Mouse (Mus musculus): ENCODE measurements around the gene Scn1b. TPM values are rescaled to one million over a fixed set of nuclear protein-coding genes. Genes with fewer than 3 reads are reported as not detected.

The Scn1b gene
- polyA plus RNA-seq, 1 experiment from 2014 or later = 1.8 TPM

DNA sequence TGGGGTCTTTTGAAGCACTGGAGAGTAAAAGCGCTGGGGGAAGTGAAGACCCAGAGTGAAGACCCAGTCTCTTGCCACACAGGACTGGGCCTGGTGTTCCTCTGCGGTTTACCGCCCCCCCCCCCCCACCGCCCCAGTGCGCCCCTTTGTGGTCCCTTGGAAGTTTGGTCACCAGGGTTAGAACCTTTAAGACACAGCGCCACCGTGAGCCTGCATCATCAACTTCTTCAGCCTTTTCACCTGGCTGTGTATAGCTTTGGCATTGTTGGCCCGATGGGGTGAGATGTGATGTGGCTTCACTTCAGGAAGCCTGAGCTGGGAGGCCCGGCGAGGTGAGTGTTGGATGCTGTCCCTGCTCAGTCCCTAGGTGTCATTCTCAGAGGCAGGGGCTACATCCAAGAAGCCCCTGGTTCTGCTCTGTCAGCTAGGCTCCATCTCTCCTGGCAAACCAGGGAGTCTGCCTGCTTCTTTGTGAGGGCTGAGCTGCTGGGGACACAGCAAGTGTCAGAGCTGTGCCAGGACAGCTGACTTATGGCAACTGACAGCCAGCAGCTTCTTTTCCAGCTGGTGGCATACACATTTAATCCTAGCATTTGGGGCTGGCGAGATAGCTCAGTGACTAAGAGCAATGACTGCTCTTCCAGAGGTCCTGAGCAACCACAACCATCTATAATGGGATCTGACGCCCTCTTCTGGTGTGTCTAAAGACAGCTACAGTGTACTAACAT lies 31.9 kb downstream of the Scn1b start:
- Histone ChIP-seq H3K9me3 (0 out of 2 replicates have a peak, but pooled peaks cover 4% of the 10 kb centered on the region), H3K4me1 (0 out of 2 replicates have a peak, but pooled peaks cover 2% of the 10 kb centered on the region), H3K4me2 (replicated peaks) (no peak overlapping the region), H3K27ac (replicated peaks) (no peak overlapping the region), H3K9ac (replicated peaks) (no peak overlapping the region), H3K27me3 (no peaks in the 10 kb centered on the region), H3K36me3 (no peaks in the 10 kb centered on the region), H3K4me3 (no peak overlapping the region)
- WGBS = 26% methylated on average over 12 of the region's 12 CpGs
- ATAC-seq (ENCODE audit: low FRiP score, low read depth) = no peak

DNA sequence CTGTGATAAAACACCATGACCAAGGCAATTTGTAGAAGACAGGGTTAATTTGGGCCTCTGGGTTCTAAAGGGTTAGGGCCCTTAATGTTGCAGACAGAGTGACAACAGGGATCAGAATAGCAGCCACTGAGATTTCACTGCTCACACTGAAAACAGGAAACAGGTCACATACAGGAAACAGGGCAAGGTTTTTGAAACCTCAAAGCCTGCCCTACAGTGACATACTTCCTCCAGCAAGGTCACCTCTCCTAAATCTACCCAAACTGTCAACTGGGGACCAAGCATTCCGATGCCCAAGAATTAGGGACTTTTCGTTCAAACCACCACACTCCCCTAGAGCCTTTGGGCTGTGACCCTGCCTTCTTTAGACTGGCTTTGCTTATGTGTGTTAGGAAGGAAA lies 37.1 kb downstream of the Scn1b start:
- H3K4me3 ChIP-seq = no peak overlapping the region
- H3K27me3 ChIP-seq = no peaks in the 10 kb centered on the region
- 85% methylated on average over 2 of the region's 2 CpGs for WGBS
- no peaks in the 10 kb centered on the region for H3K36me3 ChIP-seq
- H3K9ac ChIP-seq (replicated peaks) = no peak overlapping the region
- ATAC-seq (ENCODE audit: low FRiP score, low read depth) = no peak
- H3K4me2 ChIP-seq (replicated peaks) = no peak overlapping the region
- no peak overlapping the region for H3K27ac ChIP-seq (replicated peaks)
- peaks cover 6% of the 10 kb centered on the region for H3K4me1 ChIP-seq
- 0 out of 2 replicates have a peak, but pooled peaks cover 2% of the 10 kb centered on the region for H3K9me3 ChIP-seq

DNA sequence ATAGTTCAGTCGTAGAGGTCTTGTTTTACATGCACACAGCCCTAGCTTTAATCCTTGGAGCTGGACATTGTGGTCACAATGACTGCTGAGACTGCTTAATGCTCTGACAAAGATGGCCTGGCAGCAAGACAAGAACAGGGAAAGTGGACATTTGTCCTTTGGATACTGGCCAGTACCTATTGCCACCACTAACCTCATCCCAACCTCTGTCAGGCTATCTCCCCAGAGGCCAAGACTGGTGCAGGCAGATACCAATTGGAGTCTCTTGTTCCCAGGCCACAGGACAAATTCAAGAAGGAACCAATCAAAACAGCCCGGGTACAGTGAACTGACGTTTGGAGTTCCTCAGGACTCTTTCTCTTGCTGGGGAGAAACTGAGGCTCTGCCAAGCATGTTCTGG lies 38.6 kb downstream of the Scn1b start:
- 75% methylated on average over 3 of the region's 3 CpGs for WGBS

DNA sequence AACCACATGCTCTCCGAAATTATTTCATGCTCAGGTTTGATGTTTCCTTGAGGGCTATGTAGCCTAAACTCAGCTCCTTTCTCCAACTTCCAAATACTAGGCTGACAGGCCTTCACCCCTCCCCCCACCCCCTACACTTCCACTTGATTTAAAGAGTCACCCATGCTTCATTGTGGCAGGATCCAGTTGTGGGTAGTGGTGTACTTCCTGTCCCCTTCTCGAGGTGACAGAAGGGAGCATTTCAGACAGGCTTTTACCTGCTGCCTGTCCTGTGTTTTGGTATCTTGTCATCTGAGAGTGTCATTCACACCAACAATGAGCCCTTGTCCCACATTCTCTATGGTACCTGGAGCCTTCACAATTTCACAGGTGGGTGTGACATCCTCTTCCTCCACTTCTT lies 39.5 kb downstream of the Scn1b start:
- H3K27me3 ChIP-seq = no peaks in the 10 kb centered on the region
- 0 out of 2 replicates have a peak, but pooled peaks cover 2% of the 10 kb centered on the region for H3K9me3 ChIP-seq
- H3K36me3 ChIP-seq = no peaks in the 10 kb centered on the region
- H3K4me2 ChIP-seq (replicated peaks) = no peak overlapping the region
- no peak overlapping the region for H3K4me3 ChIP-seq
- WGBS = 89% methylated on average over 2 of the region's 2 CpGs
- H3K27ac ChIP-seq (replicated peaks) = no peak overlapping the region
- peaks cover 9% of the 10 kb centered on the region for H3K4me1 ChIP-seq
- H3K9ac ChIP-seq (replicated peaks) = no peak overlapping the region
- no peak for ATAC-seq (ENCODE audit: low FRiP score, low read depth)

More for the DNA sequence above, 38.6 kb downstream of the Scn1b start:
- Histone ChIP-seq H3K9ac (replicated peaks) (no peak overlapping the region), H3K9me3 (0 out of 2 replicates have a peak, but pooled peaks cover 2% of the 10 kb centered on the region), H3K4me2 (replicated peaks) (no peak overlapping the region), H3K4me3 (no peak overlapping the region), H3K36me3 (no peaks in the 10 kb centered on the region), H3K27ac (replicated peaks) (no peak overlapping the region), H3K27me3 (no peaks in the 10 kb centered on the region), H3K4me1 (peaks cover 9% of the 10 kb centered on the region)
- no peak for ATAC-seq (ENCODE audit: low FRiP score, low read depth)

DNA sequence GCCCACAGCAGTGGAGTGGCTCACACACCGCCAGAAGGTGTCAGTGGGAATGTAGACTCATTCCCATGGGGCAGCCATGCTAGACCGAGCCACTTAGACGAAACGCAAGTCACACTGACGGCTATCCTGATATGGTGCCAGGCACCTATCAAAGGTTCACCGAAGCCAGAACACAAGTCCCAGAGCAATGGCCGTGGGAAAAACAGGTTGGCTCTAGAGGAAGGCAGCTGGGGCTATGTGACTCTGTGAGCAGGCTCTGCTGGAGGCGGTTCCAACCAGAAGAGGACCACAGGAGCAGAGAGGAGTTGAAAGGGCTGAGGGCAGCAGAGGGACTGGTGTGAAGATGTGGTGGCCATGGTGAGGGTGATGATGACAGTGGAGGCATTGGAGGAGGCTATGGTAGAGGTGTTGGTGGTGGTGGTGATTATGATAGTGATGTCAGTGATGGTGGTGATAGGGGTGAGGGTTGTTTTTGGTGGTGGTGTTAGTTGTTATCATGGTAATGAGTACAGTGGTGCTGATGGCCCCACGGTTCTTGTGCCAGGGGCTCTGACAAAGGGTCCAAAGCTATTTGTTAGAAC lies 40.5 kb downstream of the Scn1b start:
- H3K27ac ChIP-seq (replicated peaks) = no peak overlapping the region
- ATAC-seq (ENCODE audit: low FRiP score, low read depth) = no peak

DNA sequence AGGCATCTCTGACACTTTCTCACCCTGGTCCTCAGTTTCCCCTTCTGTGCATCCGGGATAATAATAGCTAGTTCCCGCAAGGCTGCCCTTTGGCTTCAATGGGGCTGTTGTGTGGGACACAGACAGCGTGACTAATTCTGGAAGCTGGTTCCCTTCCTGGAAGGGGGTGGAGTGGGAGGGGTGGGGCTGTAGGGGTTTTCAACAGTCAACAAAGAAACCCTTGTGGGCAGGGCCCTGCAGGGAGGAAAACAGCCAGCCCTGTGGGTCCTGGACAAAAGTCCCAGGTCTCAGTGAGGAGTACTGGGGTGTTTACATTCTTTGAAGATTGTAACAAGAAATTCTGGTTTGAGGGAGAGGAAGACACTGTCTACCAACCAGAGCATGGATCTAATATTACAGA lies 41.6 kb downstream of the Scn1b start:
- Histone ChIP-seq H3K4me1 (peaks cover 9% of the 10 kb centered on the region), H3K27ac (replicated peaks) (no peak overlapping the region), H3K4me2 (replicated peaks) (no peak overlapping the region), H3K36me3 (no peaks in the 10 kb centered on the region), H3K4me3 (no peak overlapping the region), H3K27me3 (no peaks in the 10 kb centered on the region), H3K9me3 (0 out of 2 replicates have a peak, but pooled peaks cover 2% of the 10 kb centered on the region), H3K9ac (replicated peaks) (no peak overlapping the region)
- WGBS = 25% methylated on average over 3 of the region's 3 CpGs
- peak; percentile 21; the same call in 1 of the 2 replicates for ATAC-seq (ENCODE audit: low FRiP score, low read depth)

More for the DNA sequence above, 40.5 kb downstream of the Scn1b start:
- H3K27me3 ChIP-seq = no peaks in the 10 kb centered on the region
- H3K4me1 ChIP-seq = peaks cover 9% of the 10 kb centered on the region
- 91% methylated on average over 9 of the region's 9 CpGs for WGBS
- no peak overlapping the region for H3K4me3 ChIP-seq
- 0 out of 2 replicates have a peak, but pooled peaks cover 2% of the 10 kb centered on the region for H3K9me3 ChIP-seq
- no peak overlapping the region for H3K9ac ChIP-seq (replicated peaks)
- no peak overlapping the region for H3K4me2 ChIP-seq (replicated peaks)
- H3K36me3 ChIP-seq = no peaks in the 10 kb centered on the region

DNA sequence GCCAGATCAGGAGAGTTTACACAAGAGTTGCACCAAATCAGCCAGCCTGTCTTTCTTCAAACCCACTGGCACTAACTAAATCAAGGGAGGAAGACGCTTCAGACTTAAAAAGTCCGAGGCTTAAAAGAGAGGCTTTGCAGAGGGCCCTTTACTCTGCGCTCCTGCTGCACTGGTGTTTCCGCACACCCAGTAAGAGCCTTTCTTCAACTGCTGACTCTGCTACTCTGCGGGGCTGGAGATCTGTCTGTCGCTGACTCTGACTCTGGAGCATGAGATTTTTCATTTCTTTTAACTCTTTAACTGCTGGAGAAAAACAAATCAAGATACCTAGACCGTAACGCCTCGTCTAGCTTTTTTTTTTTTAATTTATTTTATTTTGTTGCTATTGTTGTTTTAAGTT lies 42.7 kb downstream of the Scn1b start:
- H3K4me1 ChIP-seq = peaks cover 9% of the 10 kb centered on the region
- H3K27ac ChIP-seq (replicated peaks) = no peak overlapping the region
- no peak overlapping the region for H3K9ac ChIP-seq (replicated peaks)
- H3K36me3 ChIP-seq = no peaks in the 10 kb centered on the region
- no peak overlapping the region for H3K4me3 ChIP-seq
- ATAC-seq (ENCODE audit: low FRiP score, low read depth) = no peak
- no peaks in the 10 kb centered on the region for H3K9me3 ChIP-seq
- no peak overlapping the region for H3K4me2 ChIP-seq (replicated peaks)
- WGBS = 61% methylated on average over 9 of the region's 9 CpGs
- no peaks in the 10 kb centered on the region for H3K27me3 ChIP-seq

DNA sequence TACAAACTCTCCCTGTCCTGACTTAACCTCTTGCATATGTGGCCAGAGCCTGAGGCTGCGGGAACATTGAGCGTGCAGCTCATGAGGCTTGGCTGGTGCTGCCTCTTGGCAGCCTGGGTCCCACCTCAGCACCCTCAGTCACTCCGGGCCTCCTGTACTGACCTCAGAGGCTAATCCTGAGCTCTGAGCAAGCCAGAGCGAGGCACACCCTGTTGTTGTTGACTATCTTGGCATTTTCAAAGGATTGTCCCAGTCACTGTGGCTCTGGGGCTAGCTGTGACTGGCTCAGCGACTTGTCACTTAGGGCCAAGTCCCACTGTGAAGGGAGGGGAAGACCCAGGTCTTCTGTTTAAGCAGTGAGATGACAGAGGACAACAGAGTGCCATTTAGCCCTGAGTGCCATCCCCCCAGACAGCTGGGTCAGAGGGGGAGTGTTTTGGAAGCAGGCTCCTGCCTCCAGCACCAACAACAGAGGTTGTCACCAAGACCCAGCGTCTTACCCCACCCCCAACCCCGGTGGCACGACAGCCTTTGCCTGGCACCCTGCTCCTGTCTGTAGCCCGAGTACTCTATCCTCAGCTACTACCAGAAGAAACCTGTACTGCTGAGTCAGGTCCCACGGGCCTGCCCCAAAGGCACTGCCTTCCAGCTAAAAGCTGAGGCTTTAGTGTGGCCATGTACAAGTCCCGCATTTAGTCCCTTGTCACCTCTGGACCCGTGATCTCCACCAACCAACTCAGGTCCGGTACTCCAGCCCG lies 43.8 kb downstream of the Scn1b start:
- Histone ChIP-seq H3K36me3 (no peaks in the 10 kb centered on the region), H3K9ac (replicated peaks) (no peak overlapping the region), H3K4me3 (no peak overlapping the region), H3K27me3 (no peaks in the 10 kb centered on the region), H3K27ac (replicated peaks) (no peak overlapping the region), H3K4me2 (replicated peaks) (no peak overlapping the region), H3K9me3 (no peaks in the 10 kb centered on the region), H3K4me1 (peaks cover 9% of the 10 kb centered on the region)
- 59% methylated on average over 14 of the region's 14 CpGs for WGBS
- ATAC-seq (ENCODE audit: low FRiP score, low read depth) = 0 out of 2 replicates have a peak, but pooled peaks have one; percentile 36

DNA sequence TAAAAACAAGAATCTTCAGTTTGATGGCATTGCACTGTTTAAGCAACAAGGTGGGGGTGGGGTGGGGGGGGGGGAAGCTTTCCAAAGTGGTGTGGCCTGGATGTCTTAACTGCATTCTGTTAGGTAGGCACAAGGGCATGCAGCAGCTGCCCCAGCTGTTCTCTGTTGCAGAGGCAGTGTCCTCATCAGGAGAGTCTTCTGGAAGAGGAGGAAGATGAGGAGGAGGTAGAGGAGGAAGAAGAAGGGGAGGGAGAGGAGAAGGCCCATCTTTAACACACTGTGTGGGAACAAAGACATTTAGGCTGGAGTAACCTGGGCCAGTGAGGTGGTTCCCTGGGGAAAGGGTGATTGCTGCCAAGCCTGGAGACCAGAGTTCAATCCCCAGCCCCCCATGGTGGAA lies 44.7 kb downstream of the Scn1b start:
- no peak overlapping the region for H3K4me2 ChIP-seq (replicated peaks)
- ATAC-seq (ENCODE audit: low FRiP score, low read depth) = no peak
- H3K4me1 ChIP-seq = peaks cover 9% of the 10 kb centered on the region
- H3K4me3 ChIP-seq = no peak overlapping the region
- no peaks in the 10 kb centered on the region for H3K27me3 ChIP-seq
- H3K27ac ChIP-seq (replicated peaks) = no peak overlapping the region
- H3K9me3 ChIP-seq = no peaks in the 10 kb centered on the region
- no peak overlapping the region for H3K9ac ChIP-seq (replicated peaks)
- H3K36me3 ChIP-seq = no peaks in the 10 kb centered on the region

DNA sequence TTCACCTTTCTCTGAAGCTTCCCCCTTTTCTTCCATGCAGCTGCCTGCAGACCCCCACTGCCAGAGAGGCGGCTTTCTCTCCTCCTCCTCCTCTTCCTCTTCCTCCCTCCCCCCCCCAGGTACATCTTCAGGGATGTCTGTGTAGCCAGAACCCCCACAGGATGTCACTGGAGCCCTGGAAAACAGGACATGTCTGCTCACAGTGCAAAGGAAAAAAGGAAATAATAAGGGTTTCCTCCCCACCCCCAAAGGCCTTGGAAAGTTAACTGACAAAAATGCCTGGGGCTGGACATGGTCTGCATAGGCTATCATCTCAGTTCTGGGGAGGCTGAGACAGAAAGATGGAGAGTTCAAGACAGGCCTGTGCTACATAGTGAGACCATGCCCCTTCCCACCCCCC lies 45.7 kb downstream of the Scn1b start:
- Histone ChIP-seq H3K9me3 (no peaks in the 10 kb centered on the region), H3K4me2 (replicated peaks) (no peak overlapping the region), H3K4me1 (peaks cover 9% of the 10 kb centered on the region), H3K4me3 (no peak overlapping the region), H3K27me3 (no peaks in the 10 kb centered on the region), H3K27ac (replicated peaks) (no peak overlapping the region), H3K36me3 (no peaks in the 10 kb centered on the region), H3K9ac (replicated peaks) (no peak overlapping the region)
- no peak for ATAC-seq (ENCODE audit: low FRiP score, low read depth)
- 64% methylated on average over 1 of the region's 1 CpGs for WGBS

DNA sequence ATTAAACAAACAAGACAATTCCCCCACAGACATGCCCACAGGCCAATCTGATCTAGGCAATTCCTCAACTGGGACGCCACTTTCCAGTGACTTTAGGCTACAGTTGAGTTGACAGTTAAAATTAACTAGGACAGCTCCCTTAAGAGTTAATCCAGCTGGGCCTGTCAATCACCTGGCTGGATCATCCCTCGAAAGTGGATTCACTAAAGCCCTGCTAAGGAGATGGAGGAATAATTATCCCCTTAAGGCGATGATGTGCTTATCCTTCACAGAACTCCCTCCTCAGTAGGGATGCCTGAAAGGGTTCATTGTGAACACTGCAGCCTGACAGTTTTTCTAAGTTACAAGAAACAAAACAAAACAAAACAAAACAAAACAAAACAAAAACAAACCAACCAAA lies 46.2 kb downstream of the Scn1b start:
- Histone ChIP-seq H3K4me2 (replicated peaks) (no peak overlapping the region), H3K9me3 (no peaks in the 10 kb centered on the region), H3K27me3 (no peaks in the 10 kb centered on the region), H3K4me1 (peaks cover 9% of the 10 kb centered on the region), H3K27ac (replicated peaks) (no peak overlapping the region), H3K36me3 (no peaks in the 10 kb centered on the region), H3K9ac (replicated peaks) (no peak overlapping the region), H3K4me3 (no peak overlapping the region)
- 42% methylated on average over 3 of the region's 3 CpGs for WGBS
- ATAC-seq (ENCODE audit: low FRiP score, low read depth) = no peak

DNA sequence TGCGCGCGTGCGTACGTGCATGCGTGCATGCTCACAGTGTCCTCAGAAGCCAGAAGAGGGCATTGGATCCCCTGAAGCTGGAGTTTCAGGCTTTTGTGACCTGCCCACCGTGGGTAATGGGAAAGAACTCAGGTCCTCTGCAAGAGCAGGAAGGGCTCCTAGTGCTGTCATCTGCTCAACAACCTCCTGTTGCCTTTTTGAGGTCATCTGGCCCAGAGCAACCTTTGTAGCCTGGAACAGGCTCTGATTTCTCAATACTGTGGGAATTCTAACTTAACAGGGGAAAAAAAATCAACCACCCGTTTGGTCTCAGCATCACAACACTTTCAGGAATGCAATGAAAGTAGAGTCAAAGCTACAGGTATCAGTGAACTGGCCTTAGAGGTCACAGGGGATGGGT lies 47.1 kb downstream of the Scn1b start:
- Histone ChIP-seq H3K9ac (replicated peaks) (no peak overlapping the region), H3K27me3 (no peaks in the 10 kb centered on the region), H3K4me3 (no peak overlapping the region), H3K36me3 (no peaks in the 10 kb centered on the region), H3K27ac (replicated peaks) (no peak overlapping the region), H3K9me3 (no peaks in the 10 kb centered on the region), H3K4me2 (replicated peaks) (no peak overlapping the region), H3K4me1 (peaks cover 3% of the 10 kb centered on the region; the same call in 1 of the 2 replicates)
- no peak for ATAC-seq (ENCODE audit: low FRiP score, low read depth)
- 85% methylated on average over 8 of the region's 8 CpGs for WGBS
